Mouse (Mus musculus): ENCODE measurements at regions not wholly inside any gene's neighbourhood (a gene's known extent, or its start where the extent isn't known, plus 50 kb on each side); places are given as distances from the start of the nearest gene placed in this dataset.

GRCm38 (mm10) chr19:15487576-15487975 is 459.6 kb downstream of the Psat1 start:
- DNase-seq (ENCODE audit: low read depth): no peak

- DNase-seq (ENCODE audit: low read depth): no peak
Measured at GRCm38 (mm10) chr19:15481605-15482004, 465.5 kb downstream of the Psat1 start.

GRCm38 (mm10) chr19:15469541-15469940 is 477.6 kb downstream of the Psat1 start:
- DNase-seq (ENCODE audit: low read depth): no peak

GRCm38 (mm10) chr19:15466713-15467112 is 480.4 kb downstream of the Psat1 start:
- no peak for DNase-seq (ENCODE audit: low read depth)

GRCm38 (mm10) chr19:15465063-15465760 is 481.9 kb downstream of the Psat1 start:
- no peak for DNase-seq (ENCODE audit: low read depth)

- DNase-seq (ENCODE audit: low read depth): no peak
Measured at GRCm38 (mm10) chr19:15457793-15458192, 489.3 kb downstream of the Psat1 start.

GRCm38 (mm10) chr19:15456943-15457735 is 490.0 kb downstream of the Psat1 start:
- peak; percentile 50 for DNase-seq (ENCODE audit: low read depth)

GRCm38 (mm10) chr19:15448989-15449388 is 498.1 kb downstream of the Psat1 start:
- DNase-seq (ENCODE audit: low read depth): no peak

- no peak for DNase-seq (ENCODE audit: low read depth)
Measured at GRCm38 (mm10) chr19:15431798-15432197, 515.3 kb downstream of the Psat1 start.

- no peak for DNase-seq (ENCODE audit: low read depth)
Measured at GRCm38 (mm10) chr19:15421311-15421710, 525.8 kb downstream of the Psat1 start.

GRCm38 (mm10) chr19:15398624-15399023 is 548.5 kb downstream of the Psat1 start:
- DNase-seq (ENCODE audit: low read depth): no peak

GRCm38 (mm10) chr19:15371682-15372081 is 575.5 kb downstream of the Psat1 start:
- no peak for DNase-seq (ENCODE audit: low read depth)

GRCm38 (mm10) chr19:15366951-15367350 is 580.2 kb downstream of the Psat1 start:
- no peak for DNase-seq (ENCODE audit: low read depth)

- DNase-seq (ENCODE audit: low read depth): no peak
Measured at GRCm38 (mm10) chr19:15357181-15357580, 590.0 kb downstream of the Psat1 start.

GRCm38 (mm10) chr19:15348356-15348755 is 598.8 kb downstream of the Psat1 start:
- peak; percentile 45 for DNase-seq (ENCODE audit: low read depth)

- no peak for DNase-seq (ENCODE audit: low read depth)
Measured at GRCm38 (mm10) chr19:15342229-15342628, 604.9 kb downstream of the Psat1 start.

- no peak for DNase-seq (ENCODE audit: low read depth)
Measured at GRCm38 (mm10) chr19:15340305-15340983, 606.7 kb downstream of the Psat1 start.

GRCm38 (mm10) chr19:15339979-15340304 is 607.2 kb downstream of the Psat1 start:
- DNase-seq (ENCODE audit: low read depth): no peak

- DNase-seq (ENCODE audit: low read depth): no peak
Measured at GRCm38 (mm10) chr19:15330155-15330554, 617.0 kb downstream of the Psat1 start.

GRCm38 (mm10) chr19:15299474-15299873 is 647.7 kb downstream of the Psat1 start:
- peak; percentile 25 for DNase-seq (ENCODE audit: low read depth)

- DNase-seq (ENCODE audit: low read depth): no peak
Measured at GRCm38 (mm10) chr19:15285016-15285415, 662.1 kb downstream of the Psat1 start.

- DNase-seq (ENCODE audit: low read depth): no peak
Measured at GRCm38 (mm10) chr19:15242781-15243180, 644.9 kb upstream of the Tle4 start.

Measured in NIH3T3 (cell line).